Mouse (Mus musculus) cortical plate, adult 2 months (tissue): Measurements from ENCODE around the gene Elmod3. TPM values are rescaled to one million over a fixed set of nuclear protein-coding genes. Genes with fewer than 3 reads are reported as not detected.

Experiments used
- H3K27ac ChIP-seq: fragments of 200-500 bp; 2 replicates; pipeline ENCODE4 v1.5.1; 2012; ENCODE audit warnings: low read length, control low read depth, inconsistent platforms; ENCODE audit not compliant: insufficient read depth
- H3K4me1 ChIP-seq: fragments of 200-500 bp; 2 replicates; pipeline ENCODE4 v1.6.1; 2011; ENCODE audit warnings: low read length; ENCODE audit not compliant: control insufficient read depth, insufficient read depth
- H3K4me3 ChIP-seq: fragments of 200-500 bp; 2 replicates; pipeline ENCODE4 v1.5.1; 2011; ENCODE audit warnings: mild to moderate bottlenecking, low read length, control low read depth; ENCODE audit not compliant: insufficient read depth
- CTCF ChIP-seq: fragments of 200-500 bp; IDR thresholded peaks from 2 replicates; pipeline ENCODE4 v1.5.1; 2011; ENCODE audit warnings: mild to moderate bottlenecking, control low read depth, low read length; ENCODE audit not compliant: insufficient read depth; ENCODE audit errors: extremely low read depth
- POLR2A ChIP-seq: fragments of 200-500 bp; IDR thresholded peaks from 2 replicates; pipeline ENCODE4 v1.6.1; 2011; ENCODE audit warnings: mild to moderate bottlenecking, low read length, control low read depth; ENCODE audit not compliant: insufficient read depth; ENCODE audit errors: extremely low read depth
- polyA plus RNA-seq: library from polyadenylated mRNA; depleted of rRNA; stranded (reverse); fragments of >200 nt; gene quantifications from 2 replicates; pipeline ENCODE4 v1.2.3, GENCODE M21; 2012

The Elmod3 gene
- polyA plus RNA-seq, 1 experiment = 27.5 TPM

DNA sequence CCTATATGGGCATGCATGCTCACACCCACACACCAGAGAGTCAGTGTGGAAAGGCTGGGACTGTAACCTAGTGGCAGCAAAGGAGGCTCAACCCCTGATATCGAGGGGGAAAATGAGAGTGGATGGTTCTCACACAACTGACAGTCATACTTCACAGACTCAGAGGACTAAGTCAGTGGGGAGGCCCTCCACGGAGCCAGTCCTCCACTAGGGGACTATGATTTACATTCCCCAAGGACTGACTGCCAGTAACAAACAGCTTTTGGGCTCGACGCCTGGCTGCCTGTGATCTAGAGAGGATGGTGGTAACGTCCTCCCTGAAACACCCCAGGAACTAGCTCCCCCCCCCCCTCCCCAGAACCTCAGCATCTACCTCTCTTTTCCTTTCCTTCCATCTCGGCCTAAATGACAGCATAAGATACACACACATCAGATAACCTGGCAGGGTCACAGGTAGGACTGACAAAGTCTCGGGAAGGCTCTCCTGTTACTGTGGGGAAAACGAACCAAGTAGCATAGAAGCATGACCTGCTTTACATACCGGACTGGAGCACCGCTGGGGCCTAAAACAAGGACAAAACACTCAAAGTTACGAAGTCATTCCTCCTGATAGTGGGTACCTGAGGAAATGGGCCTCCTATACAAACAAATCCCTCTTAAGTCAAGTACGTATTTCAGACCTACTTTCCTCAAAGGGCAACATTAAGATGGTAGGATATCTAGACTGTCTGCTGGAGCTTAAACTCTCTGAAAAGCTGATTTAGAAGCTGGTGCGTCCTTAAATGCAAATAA is 934 bp downstream of the Elmod3 start:
- Histone ChIP-seq H3K27ac (0 out of 2 replicates have a peak overlapping the region, but pooled peaks have one; percentile 47), H3K4me1 (peaks cover 5% of the 10 kb centered on the region), H3K4me3 (peak overlapping the region; percentile 81)
- no peak for TF ChIP-seq POLR2A
- TF ChIP-seq CTCF = no peak

DNA sequence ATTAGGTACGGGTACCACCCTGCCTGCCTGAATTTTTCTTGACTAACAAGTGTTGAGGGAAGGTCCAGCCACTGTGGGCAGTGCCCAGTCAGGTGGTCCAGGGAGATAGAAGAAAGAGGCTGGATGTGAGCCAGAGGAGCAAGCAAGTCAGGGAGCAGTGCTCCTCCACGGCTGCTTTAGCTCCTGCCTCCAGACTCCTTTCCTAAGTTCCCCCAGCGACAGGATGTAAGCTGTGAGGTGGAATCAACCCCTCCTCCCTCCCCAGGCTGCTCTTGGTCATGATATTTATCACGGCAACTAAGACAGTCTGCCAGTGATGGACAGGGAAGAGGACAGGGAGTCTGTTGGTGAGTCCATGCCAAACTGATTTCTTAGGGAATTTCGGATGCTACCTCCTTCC is 4.3 kb downstream of the Elmod3 start:
- H3K4me1 ChIP-seq = peaks cover 5% of the 10 kb centered on the region
- H3K4me3 ChIP-seq = no peak overlapping the region
- no peak for TF ChIP-seq CTCF
- TF ChIP-seq POLR2A = no peak
- H3K27ac ChIP-seq = peak overlapping the region; percentile 43; the same call in 1 of the 2 replicates

DNA sequence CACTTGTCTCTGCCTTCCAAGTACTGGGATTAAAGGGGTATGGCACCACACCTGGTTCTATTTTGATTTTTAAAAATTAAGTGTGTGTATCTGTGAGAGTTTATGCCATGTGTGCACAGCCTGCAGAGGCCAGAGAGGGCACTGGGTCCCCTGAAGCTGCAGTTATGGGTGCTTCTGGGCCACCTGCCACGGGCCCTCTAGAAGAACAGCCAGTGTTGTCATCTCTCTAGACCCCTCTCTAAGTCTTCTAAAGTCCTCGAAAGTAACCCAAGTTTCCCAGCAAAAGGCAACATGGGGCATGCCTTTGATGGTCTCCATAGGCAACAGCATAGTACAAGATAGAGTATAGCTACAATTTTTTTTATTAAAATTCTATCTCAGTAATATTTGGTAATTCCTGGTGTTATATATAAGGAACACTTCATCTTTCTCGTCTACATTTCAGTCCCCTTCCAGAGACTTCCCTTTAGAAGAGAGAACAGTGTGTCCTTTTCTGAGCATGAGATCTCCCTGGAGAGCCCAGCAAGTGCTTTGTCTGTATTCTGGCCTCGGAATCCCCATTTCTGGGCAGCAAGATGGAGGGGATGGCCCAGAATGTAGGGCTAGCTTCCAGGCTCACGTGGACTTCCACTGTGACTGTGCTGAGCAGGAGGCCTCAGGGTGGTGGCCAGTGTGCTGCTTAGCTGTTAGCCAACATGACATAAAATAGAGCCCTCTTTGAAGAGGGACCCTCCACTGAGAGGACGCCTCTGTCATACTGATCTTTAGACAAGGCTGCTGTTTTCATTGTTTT is 5.0 kb downstream of the Elmod3 start:
- TF ChIP-seq CTCF (no peak), POLR2A (no peak; the same call in 1 of the 2 replicates)
- Histone ChIP-seq H3K4me1 (peaks cover 5% of the 10 kb centered on the region), H3K4me3 (no peak overlapping the region), H3K27ac (peak overlapping the region; percentile 43; the same call in 1 of the 2 replicates)

DNA sequence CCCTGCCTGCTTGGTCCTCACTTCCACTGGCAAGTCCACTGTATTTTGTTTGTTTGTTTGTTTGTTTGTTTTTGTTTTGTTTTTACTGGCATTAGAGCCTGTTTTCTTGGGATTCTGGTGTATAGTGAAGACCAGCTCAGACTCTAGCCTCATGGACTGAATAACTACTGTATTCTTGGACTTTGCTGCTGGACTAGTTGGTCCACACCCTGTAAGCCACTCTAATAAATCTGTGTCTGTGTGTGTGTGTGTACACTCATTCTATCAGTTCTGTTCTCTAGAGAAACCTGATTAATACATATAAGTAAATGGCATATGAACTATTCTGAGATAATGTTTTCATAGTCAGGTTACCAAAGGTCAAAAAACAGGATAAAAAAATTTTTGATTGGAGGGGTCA is 8.1 kb downstream of the Elmod3 start:
- TF ChIP-seq CTCF (no peak), POLR2A (no peak)
- H3K27ac ChIP-seq = no peak overlapping the region
- H3K4me1 ChIP-seq = no peaks in the 10 kb centered on the region

DNA sequence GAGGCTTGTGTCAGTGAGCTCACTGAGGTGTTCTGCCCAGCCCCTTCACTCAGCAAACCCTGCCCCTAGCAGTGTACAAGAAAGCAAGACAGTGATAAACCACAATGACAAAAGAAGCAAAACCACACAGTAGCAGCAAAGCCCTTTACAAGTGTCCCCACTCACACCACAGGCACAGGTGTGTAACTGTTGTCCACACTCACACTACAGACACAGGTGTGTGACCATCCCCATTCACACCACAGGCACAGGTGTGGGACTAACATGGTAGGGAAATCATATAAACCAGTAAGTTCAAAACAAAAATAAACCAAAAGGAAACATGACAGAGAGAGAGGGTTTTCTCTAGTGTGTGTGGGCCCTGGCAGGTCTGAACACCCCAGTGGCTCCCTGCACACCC is 9.9 kb downstream of the Elmod3 start:
- no peak overlapping the region for H3K4me3 ChIP-seq
- H3K27ac ChIP-seq = no peak overlapping the region
- no peaks in the 10 kb centered on the region for H3K4me1 ChIP-seq
- no peak for TF ChIP-seq CTCF

More for the DNA sequence above, 8.1 kb downstream of the Elmod3 start:
- H3K4me3 ChIP-seq = no peak overlapping the region

DNA sequence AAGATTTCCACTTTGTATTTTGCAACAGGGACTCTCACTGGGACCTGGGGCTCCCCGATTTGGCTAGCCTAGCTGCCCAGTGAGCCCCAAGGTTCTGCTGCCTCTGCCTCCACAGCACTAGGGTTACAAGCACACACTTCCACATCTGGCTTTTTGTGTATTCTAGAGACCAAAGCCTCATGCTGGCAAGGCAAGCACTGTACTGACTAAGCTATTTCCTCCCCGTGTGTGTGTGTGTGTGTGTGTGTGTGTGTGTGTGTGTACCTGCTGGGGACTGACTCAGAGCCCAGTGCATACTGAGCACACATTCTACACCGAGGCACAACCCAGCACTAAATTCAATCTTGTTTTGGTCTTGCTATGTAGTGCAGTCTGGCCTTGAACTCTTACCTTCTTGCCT is 11.5 kb downstream of the Elmod3 start:
- H3K4me3 ChIP-seq = no peak overlapping the region
- no peak overlapping the region for H3K27ac ChIP-seq
- no peaks in the 10 kb centered on the region for H3K4me1 ChIP-seq
- TF ChIP-seq CTCF = no peak
- no peak for TF ChIP-seq POLR2A

DNA sequence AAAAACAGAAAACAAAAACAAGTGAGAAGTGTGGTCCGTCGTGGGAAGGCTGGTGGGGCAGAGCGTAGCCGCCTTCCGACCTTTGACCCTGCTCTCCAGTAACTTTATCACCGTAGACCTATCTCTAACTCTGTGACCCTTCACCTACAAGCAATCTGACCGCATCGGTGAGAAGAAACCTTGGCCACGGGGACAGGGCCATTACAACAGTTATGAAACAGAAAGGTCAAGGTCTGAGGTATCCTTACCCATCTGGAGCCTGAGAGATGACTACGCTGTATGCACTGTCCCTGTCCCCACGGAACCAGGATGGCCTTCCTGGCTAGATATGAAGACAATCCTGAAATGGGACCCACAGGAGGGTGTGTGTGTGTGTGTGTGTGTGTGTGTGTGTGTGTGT is 14.1 kb downstream of the Elmod3 start:
- no peak for TF ChIP-seq POLR2A
- TF ChIP-seq CTCF = no peak
- no peak overlapping the region for H3K27ac ChIP-seq

DNA sequence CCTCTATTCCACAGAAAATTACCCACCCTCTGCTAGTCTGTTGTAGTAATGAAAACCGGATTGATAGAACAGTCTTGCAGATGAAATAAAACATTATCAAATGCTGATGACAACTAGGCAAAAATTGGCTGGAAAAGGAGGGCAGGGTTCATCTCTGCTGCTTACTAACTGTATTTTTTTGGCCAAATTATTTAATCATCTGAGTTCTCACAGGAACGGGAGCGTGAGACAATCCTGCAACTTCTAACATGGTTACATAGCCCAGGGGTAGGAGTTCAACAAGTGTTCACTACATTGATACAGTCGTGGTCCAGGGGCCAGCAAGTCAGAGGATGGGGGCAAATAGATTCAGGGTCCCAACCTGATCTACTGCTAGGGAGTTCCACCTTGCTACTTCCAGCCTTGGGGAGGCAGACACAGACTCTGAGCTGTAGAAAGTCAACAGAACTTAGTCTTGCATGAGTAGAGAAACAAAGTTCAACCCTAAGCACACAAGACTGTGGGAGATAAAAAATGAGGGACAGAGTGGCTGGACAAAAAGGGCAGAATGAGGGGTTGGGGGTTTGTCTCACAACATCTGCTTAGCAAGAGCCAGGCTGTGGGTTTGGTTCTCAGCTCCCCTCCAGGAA is 14.9 kb downstream of the Elmod3 start:
- H3K4me3 ChIP-seq = no peak overlapping the region
- no peak overlapping the region for H3K27ac ChIP-seq
- TF ChIP-seq POLR2A (no peak), CTCF (no peak)
- no peaks in the 10 kb centered on the region for H3K4me1 ChIP-seq

More for the DNA sequence above, 14.1 kb downstream of the Elmod3 start:
- Histone ChIP-seq H3K4me1 (no peaks in the 10 kb centered on the region), H3K4me3 (no peak overlapping the region)

DNA sequence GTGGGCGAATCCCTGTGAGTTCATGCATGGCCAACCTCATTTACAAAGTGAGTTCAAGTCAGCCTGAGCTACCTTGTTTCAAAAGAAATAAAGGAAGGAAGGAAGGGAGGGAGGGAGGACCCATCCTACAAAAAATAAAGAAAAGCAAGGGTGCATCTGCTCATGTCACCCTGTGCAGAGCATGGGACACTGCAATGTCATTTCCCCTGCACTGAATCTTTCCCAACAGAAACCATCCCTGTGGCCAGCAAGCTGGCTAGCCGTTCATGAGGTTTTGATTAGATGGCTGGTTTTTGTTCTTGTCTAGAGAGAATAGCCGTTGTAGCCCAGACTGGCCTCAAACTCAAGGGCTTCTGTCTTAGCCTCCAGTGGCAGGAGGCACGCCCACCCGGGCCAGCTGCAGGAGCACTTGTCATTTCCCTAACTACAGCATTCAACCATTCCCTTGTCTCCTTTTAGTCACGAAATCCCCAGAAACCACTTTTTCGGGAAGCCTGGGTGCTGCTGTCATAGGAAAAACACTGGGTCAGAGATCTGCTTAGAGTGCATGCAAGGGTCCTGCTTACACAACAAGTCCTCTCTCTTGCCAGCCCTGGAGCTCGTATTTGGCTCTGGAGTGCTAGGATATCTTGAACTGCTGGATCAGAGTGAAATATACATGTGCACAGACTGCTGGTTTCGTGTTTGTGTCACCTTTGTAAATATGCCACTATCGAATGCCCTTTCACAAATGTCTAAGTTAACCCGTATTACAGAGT is 16.4 kb downstream of the Elmod3 start:
- no peak overlapping the region for H3K4me3 ChIP-seq
- no peak for TF ChIP-seq CTCF
- no peak for TF ChIP-seq POLR2A
- no peaks in the 10 kb centered on the region for H3K4me1 ChIP-seq
- no peak overlapping the region for H3K27ac ChIP-seq
